8 mouse cellular contexts compared by ENCODE assay signal in genomic region chr10:127164631-127165353, GRCm38 (mm10). TPM values are rescaled to one million over a fixed set of nuclear protein-coding genes. Genes with fewer than 3 reads are reported as not detected.
DNase-seq lines count a peak whose midpoint lies in the region; ATAC-seq and TF ChIP-seq lines count a peak whose summit lies in the region.

TSS of gene B4galnt1 (plus strand) at chr10:127165225.

- H3K9me3 ChIP-seq in intestine, postnatal 0 days (ENCODE audit: control insufficient read depth), result no peaks in the 10 kb centered on the region
- H3K9me3 ChIP-seq in limb, embryonic 11.5 days (ENCODE audit: control insufficient read depth, low read length), result no peaks in the 10 kb centered on the region
- H3K9me3 ChIP-seq in midbrain, embryonic 12.5 days, result no peaks in the 10 kb centered on the region

- H3K36me3 ChIP-seq in testis, adult 2 months (ENCODE audit: control insufficient read depth, insufficient read depth, low read length), result no peaks in the 10 kb centered on the region
- peaks cover 3% of the 10 kb centered on the region; the same call in 1 of the 2 replicates for H3K36me3 ChIP-seq in intestine, postnatal 0 days (ENCODE audit: control insufficient read depth, insufficient read depth)
- no peaks in the 10 kb centered on the region for H3K36me3 ChIP-seq in limb, embryonic 11.5 days (ENCODE audit: control insufficient read depth, insufficient read depth, low read length)
- H3K36me3 ChIP-seq in midbrain, embryonic 12.5 days, result no peaks in the 10 kb centered on the region

- no peaks in the 10 kb centered on the region for H3K27me3 ChIP-seq in testis, adult 2 months (ENCODE audit: control insufficient read depth, insufficient read depth, low read length)
- H3K27me3 ChIP-seq in intestine, postnatal 0 days (replicated peaks; ENCODE audit: control insufficient read depth, insufficient read depth, low read length), result peaks cover 18% of the 10 kb centered on the region
- H3K27me3 ChIP-seq in limb, embryonic 11.5 days (ENCODE audit: control insufficient read depth, insufficient read depth, low read length), result peaks cover 40% of the 10 kb centered on the region
- H3K27me3 ChIP-seq in midbrain, embryonic 12.5 days, result peaks cover 60% of the 10 kb centered on the region

- H3K9ac ChIP-seq in intestine, postnatal 0 days (ENCODE audit: low read depth, low read length), result peak within 1 kb of the TSS; percentile 60
- H3K9ac ChIP-seq in limb, embryonic 11.5 days (ENCODE audit: low read length), result peak within 1 kb of the TSS; percentile 64
- peak within 1 kb of the TSS; percentile 81 for H3K9ac ChIP-seq in midbrain, embryonic 12.5 days (replicated peaks)

- 3% methylated on average over 52 of the region's 52 CpGs for WGBS in intestine, postnatal 0 days
- 2% methylated on average over 52 of the region's 52 CpGs for WGBS in limb, embryonic 11.5 days
- WGBS in midbrain, embryonic 12.5 days, result 2% methylated on average over 52 of the region's 52 CpGs

- peak; percentile 71 for TF ChIP-seq CTCF in testis, adult 2 months (IDR thresholded peaks at IDR 0.05; ENCODE audit: control insufficient read depth, insufficient read depth, insufficient replicate concordance, low read depth, low read length)
- TF ChIP-seq CTCF in intestine, postnatal 0 days (IDR thresholded peaks at IDR 0.05; ENCODE audit: low read depth), result peak; percentile 98

- H3K4me1 ChIP-seq in testis, adult 2 months (ENCODE audit: control insufficient read depth, insufficient read depth, low read length), result peaks cover 13% of the 10 kb centered on the region
- no peaks in the 10 kb centered on the region; the same call in 1 of the 2 replicates for H3K4me1 ChIP-seq in intestine, postnatal 0 days (replicated peaks; ENCODE audit: control insufficient read depth, insufficient read depth, low read length)
- H3K4me1 ChIP-seq in limb, embryonic 11.5 days (ENCODE audit: control insufficient read depth, insufficient read depth, low read length), result peaks cover 13% of the 10 kb centered on the region
- H3K4me1 ChIP-seq in midbrain, embryonic 12.5 days, result peaks cover 22% of the 10 kb centered on the region

- peak within 1 kb of the TSS; percentile 86 for H3K4me3 ChIP-seq in testis, adult 2 months (ENCODE audit: control insufficient read depth, low read depth, low read length)
- H3K4me3 ChIP-seq in intestine, postnatal 0 days (ENCODE audit: low read depth, low read length), result peak within 1 kb of the TSS; percentile 57
- peak within 1 kb of the TSS; percentile 51 for H3K4me3 ChIP-seq in limb, embryonic 11.5 days (ENCODE audit: low read depth, low read length)
- peak within 1 kb of the TSS; percentile 63 for H3K4me3 ChIP-seq in midbrain, embryonic 12.5 days

- peak within 1 kb of the TSS; percentile 98 for H3K4me2 ChIP-seq in intestine, postnatal 0 days (replicated peaks; ENCODE audit: low read depth)
- H3K4me2 ChIP-seq in limb, embryonic 11.5 days (ENCODE audit: low read depth, severe bottlenecking), result peak within 1 kb of the TSS; percentile 99
- H3K4me2 ChIP-seq in midbrain, embryonic 12.5 days (replicated peaks), result peak within 1 kb of the TSS; percentile 99

- TF ChIP-seq POLR2A in testis, adult 2 months (IDR thresholded peaks at IDR 0.05; ENCODE audit: control insufficient read depth, low read depth, low read length), result no peak

- no peak for DNase-seq in testis, postnatal 14 days (ENCODE audit: low spot score)
- DNase-seq in embryo, embryonic 10.5 days (ENCODE audit: low spot score), result peak; percentile 89
- peak; percentile 85 for DNase-seq in limb, embryonic 11.5 days (ENCODE audit: low spot score)
- peak; percentile 77 for DNase-seq in right cerebral cortex, postnatal 4 days

- peak within 1 kb of the TSS; percentile 90 for H3K27ac ChIP-seq in testis, adult 2 months (ENCODE audit: control insufficient read depth, insufficient read depth, low read depth, low read length)
- H3K27ac ChIP-seq in intestine, postnatal 0 days (ENCODE audit: low read depth, low read length), result peak within 1 kb of the TSS; percentile 84
- no peak within 1 kb of the TSS for H3K27ac ChIP-seq in limb, embryonic 11.5 days (replicated peaks; ENCODE audit: low read depth, low read length)
- peak within 1 kb of the TSS; percentile 69 for H3K27ac ChIP-seq in midbrain, embryonic 12.5 days (replicated peaks)

- ATAC-seq in granulocyte monocyte progenitor cell, adult 5-6 weeks (replicated peaks; ENCODE audit: poor library complexity, severe bottlenecking), result peak; percentile 58
- peak; percentile 78 for ATAC-seq in intestine, postnatal 0 days
- ATAC-seq in limb, embryonic 11.5 days (ENCODE audit: insufficient number of reproducible peaks, low FRiP score, low TSS enrichment, low read depth), result peak; percentile 79
- ATAC-seq in midbrain, embryonic 12.5 days (ENCODE audit: low FRiP score, low read depth), result peak; percentile 92

RNA-seq across cellular contexts. Expression of gene B4galnt1, which starts in this region (rescaled TPM):
- 21.7 and 27.0 TPM in 2 replicates for polyA plus RNA-seq in testis, adult 2 months (2012; rRNA removed)
- 288 and 308 TPM in 2 replicates for total RNA-seq in granulocyte monocyte progenitor cell, adult 5-6 weeks (2014; fragmentation: Nextera tagmentation)
- total RNA-seq in granulocyte monocyte progenitor cell, adult 5-6 weeks (2017), result 141 and 161 TPM in 2 replicates
- 29.4 and 34.1 TPM in 2 replicates for polyA plus RNA-seq in intestine, postnatal 0 days (2015; fragmentation: Nextera tagmentation; extraction: Ambion mirVana)
- polyA plus RNA-seq in limb, embryonic 11.5 days (2014; fragmentation: Nextera tagmentation; extraction: Ambion mirVana), result 3.4 TPM in 2 replicates
- polyA plus RNA-seq in midbrain, embryonic 12.5 days (2016; fragmentation: Nextera tagmentation; extraction: Ambion mirVana), result 15.2 and 17.7 TPM in 2 replicates
